Mouse (Mus musculus) layer of hippocampus, postnatal 25 days (tissue): ENCODE measurements around the gene Anapc16. TPM values are rescaled to one million over a fixed set of nuclear protein-coding genes. Genes with fewer than 3 reads are reported as not detected.

Experiments
- DNase-seq, 2 experiments: peaks; one replicate each; pipeline ENCODE4 v3.0.0; 2022; ENCODE audit warnings: mixed read lengths in 2 of 2, low spot score in 1 of 2; ENCODE audit errors: extremely low spot score in 1 of 2
- total RNA-seq, 2 experiments: library from RNA; stranded (reverse); gene quantifications; 2 replicates each; pipeline ENCODE4 v1.2.3; 2021

The Anapc16 gene
- 10 to 100 TPM; 59.3 to 77.3 TPM for total RNA-seq

- DNase-seq: peak; percentile 89 to 97
Observed at GRCm38 (mm10) chr10:60002673-60003212, at the start of gene Anapc16, which contains the start of gene Ascc1. Gene Anapc16, minus strand, starts transcription at chr10:60003135. Gene Ascc1, plus strand, starts transcription at chr10:60002805.

- DNase-seq: no peak
Observed at GRCm38 (mm10) chr10:60050581-60050980, 47.6 kb upstream of the Anapc16 start.

GRCm38 (mm10) chr10:60046696-60047095 is 43.8 kb upstream of the Anapc16 start:
- DNase-seq: peak in 1 of 2 experiments; percentile 31

- DNase-seq: no peak
Observed at GRCm38 (mm10) chr10:60042350-60042922, 39.5 kb upstream of the Anapc16 start.

GRCm38 (mm10) chr10:60035744-60036143 is 32.8 kb upstream of the Anapc16 start:
- DNase-seq: no peak

- no peak for DNase-seq
Observed at GRCm38 (mm10) chr10:60034621-60035020, 31.7 kb upstream of the Anapc16 start.

GRCm38 (mm10) chr10:60033064-60033463 is 30.1 kb upstream of the Anapc16 start:
- no peak for DNase-seq

- DNase-seq: no peak
Observed at GRCm38 (mm10) chr10:60032622-60033021, 29.7 kb upstream of the Anapc16 start.

GRCm38 (mm10) chr10:60031985-60032384 is 29.1 kb upstream of the Anapc16 start:
- no peak for DNase-seq

GRCm38 (mm10) chr10:60031562-60031961 is 28.6 kb upstream of the Anapc16 start:
- no peak for DNase-seq

- DNase-seq: no peak
Observed at GRCm38 (mm10) chr10:60029387-60029786, 26.5 kb upstream of the Anapc16 start.

GRCm38 (mm10) chr10:60028979-60029378 is 26.0 kb upstream of the Anapc16 start:
- DNase-seq: no peak

- no peak for DNase-seq
Observed at GRCm38 (mm10) chr10:60028181-60028580, 25.2 kb upstream of the Anapc16 start.

GRCm38 (mm10) chr10:60027619-60028084 is 24.7 kb upstream of the Anapc16 start:
- no peak for DNase-seq

- DNase-seq: no peak
Observed at GRCm38 (mm10) chr10:60026759-60027395, 23.9 kb upstream of the Anapc16 start.

- DNase-seq: no peak
Observed at GRCm38 (mm10) chr10:60023751-60024150, 20.8 kb upstream of the Anapc16 start.

GRCm38 (mm10) chr10:60019299-60019698 is 16.4 kb upstream of the Anapc16 start:
- DNase-seq: no peak

GRCm38 (mm10) chr10:60016223-60016622 is 13.3 kb upstream of the Anapc16 start:
- no peak for DNase-seq

- DNase-seq: no peak
Observed at GRCm38 (mm10) chr10:60009115-60009514, 6.2 kb upstream of the Anapc16 start.

- DNase-seq: peak in 1 of 2 experiments; percentile 40
Observed at GRCm38 (mm10) chr10:60005264-60005663, 2.3 kb upstream of the Anapc16 start.

GRCm38 (mm10) chr10:60003847-60004246 is 912 bp upstream of the Anapc16 start:
- no peak for DNase-seq
